Mouse (Mus musculus) right cerebral cortex, adult 2 months (tissue): ENCODE measurements at regions not wholly inside any gene's neighbourhood (a gene's known extent, or its start where the extent isn't known, plus 50 kb on each side); places are given as distances from the start of the nearest gene placed in this dataset.
A peak's percentile ranks its signal among the peaks of the same experiment; 100 is the strongest.

ENCODE experiments used
- DNase-seq, 2 experiments: peaks; one replicate each; pipeline ENCODE4 v3.0.0; 2021 to 2022; ENCODE audit warnings: low spot score in 2 of 2

DNA sequence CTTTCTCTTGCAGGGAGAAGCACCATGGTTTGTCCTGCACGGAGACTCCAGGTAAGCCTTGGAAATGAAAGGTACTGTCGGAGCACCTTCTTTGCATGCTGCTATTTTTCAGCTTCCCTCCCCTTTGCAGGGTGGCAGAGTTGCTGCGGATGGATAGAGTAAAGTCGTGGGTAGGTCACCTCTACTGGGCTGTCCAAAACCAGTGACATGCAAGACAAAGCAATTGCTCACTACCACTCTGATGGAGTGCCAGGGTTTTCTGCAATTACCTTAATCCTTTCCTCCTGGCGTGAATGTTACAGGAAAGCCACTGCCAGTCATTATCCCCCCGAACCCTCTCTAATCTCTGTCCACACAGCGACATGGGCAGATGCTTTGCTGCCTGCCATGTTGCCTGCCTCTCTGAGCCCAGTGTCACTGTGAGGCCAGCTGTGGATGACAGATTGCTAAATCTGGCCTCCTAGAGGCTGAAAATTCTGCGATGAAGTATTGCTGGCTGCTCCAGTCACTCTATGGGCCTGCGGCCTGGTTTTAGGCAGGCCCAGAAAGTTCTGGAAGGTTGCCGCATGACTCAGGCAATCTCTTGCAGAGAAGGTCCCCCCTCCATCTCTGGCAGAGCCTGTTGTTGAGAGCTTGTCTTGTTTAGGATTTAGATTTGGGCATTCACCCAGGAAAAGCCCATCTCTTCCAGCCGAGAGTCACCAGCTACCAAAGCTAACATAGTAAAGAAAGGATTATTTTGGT lies 54.1 kb upstream of the Sod3 start:
- DNase-seq = peak in 1 of 2 experiments; percentile 8

DNA sequence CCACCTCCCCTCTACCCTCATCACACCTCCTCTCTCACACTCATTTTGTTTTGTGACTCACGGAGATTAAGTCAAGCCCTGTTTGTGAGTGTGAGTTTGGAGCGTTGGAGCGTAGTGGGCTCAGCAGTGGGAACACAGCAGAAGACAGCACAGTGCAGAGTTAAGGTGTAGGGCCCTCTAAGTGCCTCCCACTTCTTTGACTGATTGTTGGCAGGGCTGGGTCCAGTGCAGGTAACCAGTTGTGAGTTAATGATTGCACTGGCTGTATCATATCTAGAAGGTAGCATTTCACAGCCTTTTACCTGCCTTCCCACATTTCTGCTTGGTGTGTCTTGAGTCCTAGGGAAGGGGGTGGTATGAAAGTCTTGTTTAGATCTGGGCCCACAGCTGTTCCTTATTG lies 67.3 kb upstream of the Sod3 start:
- DNase-seq = no peak

DNA sequence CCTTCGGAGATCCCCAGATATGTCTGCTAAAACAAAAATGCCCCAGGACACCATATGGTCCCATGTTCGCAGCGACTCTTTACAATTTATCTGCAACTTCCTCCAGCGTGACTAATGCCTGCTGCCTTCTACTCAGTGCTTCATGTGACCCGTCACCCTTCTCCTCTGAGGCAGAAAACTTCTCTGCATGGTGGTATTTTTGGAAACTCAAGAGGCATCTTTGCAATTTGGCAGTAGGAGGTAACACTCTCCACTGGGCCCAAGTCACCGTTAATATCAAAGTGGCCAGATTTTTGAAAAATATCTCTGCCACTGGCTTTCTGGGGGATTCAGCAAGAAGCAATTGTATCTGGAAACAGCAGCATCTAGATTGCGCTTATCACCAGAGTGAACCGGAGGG lies 69.1 kb upstream of the Sod3 start:
- no peak for DNase-seq

DNA sequence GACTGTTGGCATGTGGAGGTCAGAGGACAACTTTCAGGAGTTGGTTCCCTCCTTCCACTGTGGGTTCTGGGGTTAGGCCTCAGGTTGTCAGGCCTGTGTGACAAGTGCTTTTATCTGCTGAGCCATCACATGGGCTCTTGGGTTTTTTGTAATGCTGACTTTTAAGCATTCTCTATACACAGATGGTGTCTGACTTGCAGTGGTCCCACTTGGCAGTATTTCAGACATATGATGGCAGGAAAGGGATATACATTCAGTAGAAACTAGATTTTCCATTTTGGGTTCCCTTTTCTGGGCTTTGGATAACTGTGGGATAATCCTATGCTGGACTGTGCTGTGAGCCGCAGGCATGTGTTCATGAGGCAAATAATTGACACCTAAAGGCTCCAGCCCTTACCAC lies 75.3 kb upstream of the Sod3 start:
- DNase-seq = no peak

DNA sequence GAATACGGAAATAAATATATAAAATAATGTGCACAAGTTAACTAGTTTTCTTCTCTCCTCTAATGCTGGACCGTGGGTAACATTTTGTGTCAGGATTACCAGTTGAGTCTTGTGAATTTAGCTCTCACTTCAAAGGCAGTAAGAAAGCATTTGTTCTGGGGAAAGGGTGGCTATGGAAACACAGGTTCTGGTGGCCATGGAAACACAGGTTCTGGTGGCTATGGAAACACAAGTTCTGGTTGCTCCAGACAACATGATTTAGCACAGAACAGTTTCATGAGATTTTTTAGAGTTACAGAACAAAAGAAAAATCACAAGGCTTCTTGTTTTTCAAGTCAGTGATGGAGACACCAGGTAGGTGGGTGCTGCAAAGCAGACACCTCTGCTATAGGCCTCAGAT lies 82.7 kb upstream of the Sod3 start:
- DNase-seq = peak; percentile 7 to 21

DNA sequence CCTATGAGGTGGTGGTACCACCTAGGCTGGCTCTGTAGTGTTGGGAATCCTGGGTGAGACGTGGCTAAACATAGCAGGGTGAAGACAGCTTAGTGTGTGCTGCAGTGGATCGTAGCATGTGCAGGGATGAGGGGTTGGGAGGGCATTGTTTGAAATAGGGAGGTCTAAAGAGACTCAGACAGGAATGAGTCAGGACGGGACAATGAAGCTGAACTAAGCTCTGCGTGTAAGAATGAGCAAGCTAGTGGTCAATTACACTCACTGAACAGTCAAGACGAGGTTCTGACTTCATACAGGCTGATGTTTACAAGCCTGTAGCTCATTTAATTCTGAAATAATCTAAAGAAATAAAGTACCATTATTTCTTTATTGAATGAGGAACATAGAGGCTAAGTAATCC lies 85.5 kb upstream of the Sod3 start:
- no peak for DNase-seq

DNA sequence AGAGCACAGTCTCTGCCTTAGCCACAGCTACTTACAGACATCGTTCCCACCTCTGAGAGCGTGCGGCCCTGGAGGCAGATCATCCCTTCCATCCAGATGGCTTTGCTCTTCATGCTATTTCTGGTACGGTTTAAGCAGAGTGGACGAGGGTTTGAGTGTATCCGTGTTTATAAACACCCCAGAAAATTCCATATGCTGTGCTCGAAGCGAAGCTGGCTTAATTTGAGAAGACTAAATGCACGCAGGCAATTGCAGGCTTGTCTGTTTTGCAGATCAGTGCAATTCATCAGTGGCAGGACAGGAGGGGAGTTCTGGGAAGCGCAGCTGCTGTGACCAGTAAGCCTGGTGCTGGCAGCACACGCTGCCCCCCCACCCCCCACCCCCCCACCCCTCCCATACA lies 72.9 kb upstream of the Dhx15 start:
- DNase-seq = peak; percentile 42 to 56

DNA sequence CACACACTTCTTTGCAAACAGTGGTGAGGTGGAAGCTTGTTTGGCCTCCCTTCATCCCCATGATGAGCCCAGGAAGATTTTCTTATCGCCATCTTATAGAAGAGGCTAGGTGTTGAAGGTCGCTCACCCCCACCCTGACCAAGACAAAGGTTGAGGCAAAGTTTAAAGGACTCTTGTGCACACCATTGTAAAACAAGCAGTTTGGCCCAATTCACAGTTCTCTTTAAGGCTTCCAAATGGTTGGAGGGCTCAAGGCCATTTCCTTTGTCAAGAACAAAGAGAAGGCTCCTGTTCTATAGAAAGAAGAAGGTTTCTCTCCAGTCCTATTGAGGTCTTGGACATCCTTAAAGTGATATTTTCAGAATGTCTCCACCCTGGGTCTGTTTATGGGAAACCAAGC lies 67.8 kb upstream of the Dhx15 start:
- no peak for DNase-seq

DNA sequence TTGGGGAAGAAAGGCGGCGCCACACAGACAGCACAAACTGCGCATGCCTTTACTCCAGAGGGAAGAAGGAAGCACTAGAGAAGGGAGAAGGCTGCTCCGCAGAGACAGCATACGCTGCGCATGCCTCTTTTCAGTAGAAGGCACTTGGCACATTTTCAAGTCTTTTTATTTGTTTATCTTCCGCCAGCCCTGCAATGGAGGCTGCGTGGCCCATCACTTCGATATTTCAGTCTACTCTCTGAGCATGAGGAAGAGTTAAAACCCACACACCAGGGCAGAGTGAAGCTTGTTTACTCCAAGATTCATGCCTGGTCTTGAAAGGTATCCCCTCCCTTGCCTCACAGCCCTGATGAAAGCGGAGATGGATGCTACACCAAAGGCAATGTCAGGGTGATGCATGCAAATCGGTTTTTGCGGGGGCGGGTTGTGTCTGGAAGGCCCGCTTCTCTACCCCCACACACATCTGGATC lies 64.3 kb upstream of the Dhx15 start:
- peak in 1 of 2 experiments; percentile 16 for DNase-seq

DNA sequence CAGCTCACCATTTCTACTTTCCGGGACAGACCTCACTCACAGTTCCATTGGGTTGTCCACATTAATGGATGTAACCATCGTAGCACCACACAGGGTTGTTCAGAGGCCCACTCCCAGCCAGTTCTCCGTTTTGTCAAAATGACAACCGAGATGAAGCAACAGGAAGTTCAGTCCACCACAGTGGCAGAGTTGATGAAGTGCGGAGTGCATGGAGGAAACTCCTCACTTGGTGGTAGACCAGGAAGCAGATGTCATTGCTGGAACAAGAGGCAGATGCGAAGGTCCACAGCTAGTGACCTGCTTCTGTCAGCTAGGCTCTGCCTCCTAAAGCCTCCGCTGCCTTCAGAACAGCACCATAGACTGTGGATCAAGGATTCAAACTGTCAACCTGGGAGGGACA lies 59.5 kb upstream of the Dhx15 start:
- DNase-seq = no peak

DNA sequence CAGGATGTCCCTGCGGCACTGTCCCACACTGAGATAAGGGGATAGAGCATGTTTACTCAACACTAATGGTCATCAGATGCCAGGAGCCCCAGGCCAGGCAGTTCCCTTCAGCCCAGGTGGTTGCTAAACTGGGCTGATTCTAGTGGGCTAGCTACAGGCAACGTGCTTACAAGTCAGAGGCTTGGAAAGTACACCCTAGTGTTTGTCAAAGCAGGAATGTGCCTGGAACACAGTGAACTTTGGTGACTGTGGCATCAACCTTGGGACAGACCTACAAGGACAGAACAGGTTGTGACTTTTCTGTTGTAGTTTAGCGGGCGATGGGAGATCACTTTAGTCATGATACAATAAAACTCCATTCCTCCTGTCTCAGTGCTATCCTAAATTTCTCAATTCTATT lies 53.6 kb upstream of the Dhx15 start:
- no peak for DNase-seq

DNA sequence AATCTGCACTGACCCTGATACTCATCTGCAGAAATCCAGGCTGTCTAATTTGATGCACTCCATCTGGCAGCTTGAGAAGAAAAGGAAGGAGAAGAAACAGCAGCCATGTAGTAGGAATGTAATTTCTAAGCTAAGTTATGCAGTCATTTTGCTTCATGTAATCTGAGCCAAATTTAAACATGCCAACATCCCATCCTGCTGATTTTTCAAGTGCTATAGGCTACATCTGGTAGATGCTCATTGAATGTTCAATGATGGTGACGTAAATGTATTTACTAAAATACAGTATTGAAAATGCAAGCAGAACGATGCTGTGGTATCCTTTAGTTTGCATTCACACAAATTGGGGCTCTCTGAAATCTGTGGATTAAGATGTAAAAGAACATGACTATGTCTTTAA lies 52.1 kb upstream of the Dhx15 start:
- DNase-seq = no peak

DNA sequence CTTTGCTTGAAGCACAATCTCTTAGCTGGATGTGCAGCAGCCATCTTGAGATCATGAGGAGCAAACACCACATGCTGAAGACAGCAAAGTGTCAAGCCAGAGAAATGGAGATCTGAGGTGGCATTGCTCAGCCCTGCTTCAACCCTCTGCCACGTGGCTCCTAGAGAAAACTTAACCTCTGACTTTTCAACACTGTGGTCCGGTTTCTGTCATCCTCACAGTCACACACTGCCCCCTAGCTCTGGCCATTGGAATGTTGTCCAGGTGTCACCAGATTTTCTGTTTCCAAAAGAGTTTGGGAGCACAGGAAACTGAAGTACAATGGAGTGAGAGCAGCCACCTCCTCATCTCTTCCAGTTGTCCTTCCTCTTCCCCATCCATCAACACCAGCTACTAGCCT lies 50.2 kb upstream of the Dhx15 start:
- DNase-seq = no peak
